Mouse (Mus musculus) embryo, embryonic 9.5 days (tissue): ENCODE results near the gene Gtf3c1.

Experiments
- DNase-seq: peaks from one replicate; pipeline ENCODE4 v3.0.0-alpha.2; 2017; ENCODE audit errors: extremely low spot score

The Gtf3c1 gene

DNA sequence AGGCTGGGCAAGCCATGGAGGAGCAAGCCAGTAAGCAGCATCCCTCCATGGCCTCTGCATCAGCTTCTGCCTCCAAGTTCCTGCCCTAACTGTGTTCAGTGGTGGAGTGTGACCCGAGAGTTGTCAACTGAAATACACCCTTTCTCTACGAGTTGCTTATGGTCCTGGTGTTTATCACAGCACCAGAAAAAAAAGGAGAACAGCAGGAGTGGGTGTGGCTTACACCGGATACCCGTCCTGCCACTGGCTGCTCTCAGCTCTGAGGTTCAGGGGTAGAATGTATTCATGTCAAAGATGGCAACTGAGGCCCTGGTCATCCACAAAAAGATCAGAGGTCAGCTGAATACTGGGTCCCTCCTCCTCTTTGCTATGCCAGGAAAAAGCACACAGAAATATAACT is 87.5 kb downstream of the Gtf3c1 start:
- DNase-seq, result no peak

DNA sequence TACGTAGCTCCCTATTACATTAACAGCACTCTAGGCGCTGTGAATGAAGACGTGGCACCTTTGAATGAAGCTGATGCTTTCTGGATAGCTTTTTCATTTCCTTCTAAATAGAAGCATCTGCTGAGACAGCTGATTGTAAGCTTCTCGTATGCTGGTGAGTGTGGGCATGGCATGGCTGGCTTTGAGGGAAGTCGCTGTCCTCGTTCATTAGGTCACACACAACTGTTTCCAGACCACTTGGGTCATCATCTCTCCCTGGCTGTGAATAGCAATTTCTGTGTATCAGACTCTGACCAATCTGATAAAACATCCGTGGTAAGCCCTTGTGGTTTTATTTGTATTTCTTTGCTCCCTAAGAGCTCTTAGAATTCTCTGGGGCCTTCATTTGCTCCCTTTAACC is 89.6 kb downstream of the Gtf3c1 start:
- DNase-seq, result no peak

DNA sequence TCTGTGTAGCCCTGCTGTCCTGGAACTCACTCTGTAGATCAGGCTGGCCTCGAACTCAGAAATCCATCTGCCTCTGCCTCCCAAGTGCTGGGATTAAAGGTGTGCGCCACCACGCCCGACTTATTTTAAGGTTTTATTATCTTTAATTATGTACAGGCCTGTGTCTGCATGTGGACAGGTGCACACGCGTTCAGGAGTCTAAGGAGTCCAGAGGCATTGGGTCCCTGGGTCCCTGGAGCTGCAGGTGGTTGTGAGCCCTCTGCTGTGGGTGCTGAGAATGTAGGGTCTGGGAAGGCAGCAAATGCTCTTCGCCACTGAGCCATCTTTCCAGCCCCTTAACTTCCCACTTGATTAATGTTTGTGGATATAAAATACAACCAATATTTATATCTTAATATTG is 92.1 kb downstream of the Gtf3c1 start:
- DNase-seq, result no peak

DNA sequence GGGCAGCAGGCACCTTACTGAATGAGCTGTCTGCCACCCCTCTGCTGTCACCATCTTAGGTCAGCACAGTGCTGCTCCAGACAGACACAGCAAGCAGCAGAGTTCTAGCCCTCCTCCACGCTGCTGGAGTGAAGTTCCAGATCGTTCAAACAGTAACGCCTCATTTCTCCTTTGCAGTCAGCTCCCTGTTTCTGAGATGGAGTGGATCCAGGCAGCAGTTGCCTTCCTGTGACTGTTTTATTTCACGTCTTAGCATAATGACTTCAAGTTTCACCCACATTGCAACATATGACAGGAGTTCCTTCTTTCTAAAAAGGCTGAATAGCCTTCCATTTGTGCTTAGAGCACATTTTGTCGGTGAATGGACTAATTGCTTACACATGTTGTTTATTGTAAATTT is 94.0 kb downstream of the Gtf3c1 start:
- no peak for DNase-seq

DNA sequence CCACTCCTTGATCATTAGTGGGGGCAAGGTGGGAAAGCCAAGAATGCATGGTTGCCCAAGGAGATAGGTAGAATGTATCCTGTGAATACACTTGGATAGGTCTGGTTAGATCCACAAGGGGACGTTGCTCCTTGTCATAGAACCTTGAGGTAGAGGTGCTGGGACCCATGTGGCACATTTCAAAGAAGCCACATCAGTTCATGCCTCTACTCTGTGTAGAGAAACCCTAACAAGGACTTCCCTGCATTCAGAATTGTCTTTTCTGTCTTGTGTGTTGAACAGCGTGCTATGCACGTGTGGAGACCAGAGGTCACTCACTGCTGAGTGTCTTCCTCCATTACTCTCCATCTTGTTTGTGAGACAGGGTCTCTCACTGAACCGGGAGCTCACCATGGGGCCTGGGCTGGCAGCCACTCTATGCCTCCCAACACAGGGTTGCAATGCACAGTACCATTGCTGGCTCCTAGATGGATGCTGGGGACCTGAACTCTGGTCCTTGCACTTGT is 99.3 kb downstream of the Gtf3c1 start:
- no peak for DNase-seq

DNA sequence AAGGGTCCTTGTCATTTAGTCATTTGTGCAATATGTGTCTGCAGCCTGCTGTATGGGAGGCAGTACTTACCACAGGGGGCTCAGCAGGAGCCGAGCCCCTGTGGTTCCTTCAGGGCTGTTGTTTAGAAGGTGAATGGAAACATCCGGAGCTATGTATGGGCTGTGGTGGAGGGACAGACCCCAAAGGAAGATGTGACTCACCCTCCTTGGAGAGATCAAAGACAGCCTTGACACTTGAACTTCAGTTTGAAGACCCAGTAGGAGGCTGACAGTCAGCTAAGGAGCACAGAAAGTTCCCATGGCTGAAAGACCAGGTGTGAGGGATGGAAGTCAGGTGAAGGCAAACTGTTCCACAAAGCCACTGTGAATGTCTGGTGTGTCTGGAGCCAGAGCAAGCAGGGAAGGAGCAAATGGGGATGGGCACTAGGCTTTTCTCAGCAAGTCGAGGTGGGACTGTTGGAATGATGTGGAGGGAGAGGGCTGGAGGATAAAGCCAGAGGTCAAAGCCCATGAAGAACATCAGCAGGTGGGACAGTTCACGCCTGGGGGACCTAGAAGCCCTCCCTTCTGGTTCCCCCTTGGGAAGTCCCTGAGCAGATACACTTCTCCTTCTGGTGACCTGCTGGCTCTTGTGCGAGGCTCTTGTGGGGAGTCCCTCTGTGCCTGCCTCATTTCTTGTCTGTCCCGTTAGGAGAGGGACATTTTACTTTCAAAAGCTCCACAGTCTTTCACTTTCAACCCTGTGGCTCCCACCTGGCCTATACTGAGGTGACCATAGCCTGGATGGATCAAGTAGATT is 100.0 kb downstream of the Gtf3c1 start:
- no peak for DNase-seq

DNA sequence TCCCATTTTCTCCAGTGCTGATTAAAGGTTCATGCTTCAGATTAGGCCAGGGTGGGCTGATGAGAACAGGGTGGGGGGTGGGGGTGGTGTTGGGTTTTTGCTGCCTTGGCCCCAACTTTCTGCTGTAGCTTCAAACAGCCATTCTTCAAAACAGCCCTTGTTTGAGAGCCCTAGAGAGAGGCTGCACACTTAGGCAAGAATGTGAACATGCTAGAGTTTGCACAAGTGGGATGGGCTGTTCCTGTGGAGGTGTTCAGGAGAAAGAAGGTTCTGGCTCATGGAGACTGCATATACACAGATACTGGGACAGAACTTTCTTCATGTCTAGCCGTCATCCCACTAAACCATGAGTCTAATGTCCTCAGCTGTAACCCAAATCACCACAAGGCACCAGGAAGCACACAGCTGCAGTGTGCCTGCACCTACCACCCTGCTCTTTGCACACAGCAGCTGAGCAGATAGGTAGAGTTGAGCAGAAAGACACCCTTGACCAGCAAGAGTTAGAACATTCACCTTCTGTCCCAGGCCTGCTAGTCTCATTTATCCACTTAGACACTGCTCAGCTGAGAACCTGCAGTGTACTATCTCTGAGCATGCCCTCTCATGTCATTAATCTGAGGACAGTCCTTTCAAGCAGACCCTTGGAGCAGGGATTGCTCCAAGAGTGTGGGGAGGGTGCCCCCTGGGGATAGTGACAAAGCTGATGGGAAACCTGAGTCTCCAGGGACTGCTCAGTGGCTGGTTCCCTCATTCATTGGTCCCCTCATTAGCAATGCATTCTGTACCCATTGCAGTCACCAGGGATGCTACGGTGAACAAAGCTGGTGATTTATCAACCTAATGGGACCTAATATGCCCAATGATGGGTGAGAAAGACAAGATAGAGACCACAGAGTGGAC is 101.1 kb downstream of the Gtf3c1 start:
- no peak for DNase-seq

DNA sequence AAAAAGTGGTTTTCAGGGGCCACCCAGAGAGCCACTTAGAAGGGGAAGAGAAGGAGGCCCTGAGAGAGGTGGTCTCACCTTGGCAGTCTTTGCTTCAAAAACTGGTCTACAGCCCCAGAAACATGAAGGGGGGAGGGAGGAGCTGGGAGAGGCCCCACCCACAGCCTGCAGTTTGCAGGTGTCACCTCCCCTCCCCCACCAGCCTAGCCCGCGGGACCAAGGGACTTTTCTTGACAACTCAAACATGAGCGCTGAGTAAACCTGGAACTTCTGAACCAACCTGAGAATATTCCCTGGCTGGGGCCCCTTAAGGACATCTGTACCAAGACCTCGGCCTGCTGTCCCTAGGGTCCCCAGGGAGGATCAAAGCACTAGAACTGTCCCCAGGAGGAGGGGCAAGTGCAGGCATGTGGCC is 101.8 kb downstream of the Gtf3c1 start:
- DNase-seq, result no peak

DNA sequence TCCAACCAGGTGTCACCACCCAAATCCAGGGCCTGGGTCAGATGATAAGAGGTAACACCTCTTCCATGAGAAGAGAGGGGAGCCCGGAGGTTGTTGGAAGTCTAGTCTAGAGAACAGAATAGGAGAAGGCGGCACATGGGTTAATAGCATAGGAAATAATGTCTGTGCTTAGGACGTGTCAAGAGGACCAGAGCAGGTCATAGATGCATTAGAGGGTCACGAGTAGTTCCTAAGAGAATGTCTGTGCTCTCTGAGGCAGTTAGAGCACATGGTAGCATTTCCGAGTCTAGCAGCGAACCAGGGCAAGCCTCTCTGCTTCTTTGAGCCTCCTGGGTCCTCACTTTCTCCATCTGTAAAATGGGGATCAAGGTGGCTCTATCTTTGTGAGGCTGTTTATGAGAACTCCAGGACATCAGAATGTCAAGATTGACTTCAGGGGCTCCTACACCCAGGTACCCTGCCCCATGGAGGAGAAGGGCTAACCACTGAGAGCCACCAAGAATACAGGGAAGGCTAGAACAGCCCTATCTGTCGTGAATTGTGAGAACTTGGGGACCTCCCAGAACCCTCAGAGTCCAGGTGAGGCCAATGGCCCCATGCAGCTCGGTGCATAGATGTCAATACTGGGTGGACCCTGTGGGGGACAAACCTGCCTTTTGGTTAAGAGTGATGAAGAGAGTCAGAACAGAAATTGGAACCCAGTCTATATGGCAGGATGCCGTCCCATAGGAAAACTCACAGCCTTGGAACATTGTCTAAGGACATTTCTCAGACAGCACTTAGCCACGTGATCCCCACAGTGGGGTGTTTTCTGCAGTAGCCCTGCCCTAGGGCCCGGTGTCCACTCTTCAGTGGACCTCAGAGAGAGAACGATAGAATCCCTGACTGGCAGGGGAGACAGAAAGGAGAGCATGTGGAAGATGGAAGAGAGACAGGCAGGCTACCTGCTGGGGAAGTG is 102.9 kb downstream of the Gtf3c1 start:
- no peak for DNase-seq

DNA sequence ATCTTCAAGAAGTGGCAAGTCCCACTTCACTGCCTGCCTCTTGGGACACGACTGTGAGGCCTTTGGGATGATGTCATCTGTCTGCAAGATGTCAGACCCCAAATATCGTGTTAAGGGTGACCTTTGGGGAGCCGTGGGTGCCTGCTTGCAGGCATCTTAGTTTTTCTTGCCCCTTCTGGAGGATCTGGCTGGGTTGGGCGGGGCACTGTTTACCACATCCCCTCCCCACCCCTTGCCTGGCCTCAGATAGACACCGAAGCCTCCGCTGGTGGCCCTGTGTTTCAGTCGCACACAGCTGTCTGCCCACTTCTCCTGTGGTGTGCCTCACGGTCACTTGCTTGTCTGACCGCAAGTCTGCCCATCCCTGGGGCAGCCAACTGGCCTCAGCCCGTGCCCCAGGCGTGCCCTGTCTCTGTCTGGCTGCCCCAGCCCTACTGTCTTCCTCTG is 104.4 kb downstream of the Gtf3c1 start, which contains the start of gene Il21r:
Gene Il21r (plus strand): TSS at position 245 of the 447 bp plus-strand sequence.
- no peak for DNase-seq

DNA sequence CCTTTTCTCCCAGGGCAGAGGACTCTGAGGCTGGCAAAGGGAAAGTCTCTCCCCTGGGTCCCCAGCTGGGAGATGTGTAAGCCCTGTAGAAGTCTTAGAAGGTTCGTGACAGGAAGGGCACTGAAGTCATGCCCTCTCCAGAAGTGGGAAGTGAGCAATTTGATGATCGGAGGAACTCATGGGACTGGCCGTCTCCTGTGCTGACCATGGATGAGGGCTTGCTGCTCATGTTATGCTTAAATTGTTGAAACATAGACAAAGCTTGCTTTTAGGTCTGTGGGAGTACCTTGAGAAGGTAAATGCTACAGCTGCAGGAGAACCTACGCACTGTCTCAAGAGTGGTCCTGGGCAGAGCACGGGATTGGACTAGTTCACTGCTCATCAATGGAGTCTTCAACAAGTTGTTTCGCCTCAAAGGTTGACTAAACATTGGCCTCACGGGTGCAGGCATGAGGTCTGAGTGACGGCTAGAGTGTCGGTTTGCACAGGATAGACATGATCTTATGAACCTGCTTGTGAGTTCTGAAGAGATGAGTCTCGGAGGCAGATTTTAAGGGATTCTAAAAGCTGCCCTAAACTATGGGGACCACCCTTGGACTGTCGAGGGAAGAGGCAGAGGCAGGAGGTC is 105.6 kb downstream of the Gtf3c1 start:
- DNase-seq, result no peak

DNA sequence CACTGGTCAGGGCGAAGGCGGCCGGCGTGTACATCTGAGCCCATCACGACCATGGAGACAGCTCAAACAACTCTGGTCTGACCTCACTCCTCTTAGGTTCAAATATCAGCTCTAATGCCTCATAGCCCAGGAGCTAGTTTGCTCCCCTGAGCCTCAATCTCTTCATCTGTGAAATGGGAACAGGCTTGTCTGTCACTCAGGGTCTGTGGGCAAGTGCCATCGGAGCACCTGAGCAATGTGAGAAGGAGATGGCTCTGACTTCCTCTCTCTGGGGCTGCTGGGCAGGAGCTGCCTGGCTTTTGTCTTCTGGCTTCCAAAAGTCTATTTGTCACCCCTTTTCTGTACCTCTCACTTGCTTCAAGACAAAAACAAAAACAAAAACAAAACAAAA is 106.3 kb downstream of the Gtf3c1 start:
- DNase-seq, result no peak

DNA sequence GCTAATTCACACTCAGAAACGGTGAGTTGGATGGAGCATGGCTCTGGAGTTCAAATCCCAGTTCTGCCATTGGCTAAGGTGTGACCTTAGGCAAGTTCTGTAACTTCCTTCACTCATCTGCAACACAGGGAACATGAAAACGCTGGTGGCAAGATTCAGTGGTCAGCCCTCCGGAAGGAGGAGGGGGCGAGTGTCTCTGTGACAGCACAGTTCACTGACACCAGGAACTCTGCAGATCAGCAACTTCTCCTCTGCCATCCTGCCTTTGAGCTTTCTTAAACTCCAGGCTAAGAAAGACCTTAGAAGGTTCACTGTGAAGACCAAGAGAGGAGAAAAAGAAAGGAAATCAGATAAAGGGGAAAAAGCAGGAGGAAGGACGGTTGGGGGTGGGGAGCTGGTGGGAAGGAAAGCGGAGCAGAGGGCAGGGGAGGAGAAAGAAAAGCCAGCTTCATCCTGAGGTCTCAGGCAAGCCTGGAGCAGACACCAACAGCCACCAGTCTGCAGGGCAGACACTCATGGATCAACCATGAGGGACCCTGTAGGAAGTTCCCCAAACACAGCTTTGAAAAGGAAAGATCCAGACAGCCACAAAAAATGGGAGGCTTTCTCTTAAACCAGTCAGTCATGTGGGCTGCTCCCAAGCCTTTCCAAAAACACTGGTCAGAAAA is 106.8 kb downstream of the Gtf3c1 start:
- no peak for DNase-seq

DNA sequence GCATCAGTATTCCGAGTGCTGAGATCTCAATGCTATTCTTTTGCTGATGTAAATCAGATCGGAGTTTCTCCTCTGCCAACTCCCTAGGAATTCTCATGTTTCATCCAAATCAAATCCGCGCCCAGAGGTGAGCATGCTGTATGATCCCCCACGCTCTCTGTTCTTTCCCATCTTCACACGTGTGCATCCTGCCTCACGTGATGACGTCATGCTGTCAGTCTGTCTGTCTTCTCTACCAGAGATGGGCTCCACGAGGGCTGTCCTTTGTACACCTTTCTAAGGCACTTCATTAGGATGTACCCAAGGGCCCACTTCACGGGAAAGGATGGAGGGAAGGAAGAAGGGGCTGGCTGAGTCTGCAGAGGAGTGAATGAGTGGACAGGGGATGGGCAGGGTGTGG is 107.4 kb downstream of the Gtf3c1 start:
- no peak for DNase-seq

DNA sequence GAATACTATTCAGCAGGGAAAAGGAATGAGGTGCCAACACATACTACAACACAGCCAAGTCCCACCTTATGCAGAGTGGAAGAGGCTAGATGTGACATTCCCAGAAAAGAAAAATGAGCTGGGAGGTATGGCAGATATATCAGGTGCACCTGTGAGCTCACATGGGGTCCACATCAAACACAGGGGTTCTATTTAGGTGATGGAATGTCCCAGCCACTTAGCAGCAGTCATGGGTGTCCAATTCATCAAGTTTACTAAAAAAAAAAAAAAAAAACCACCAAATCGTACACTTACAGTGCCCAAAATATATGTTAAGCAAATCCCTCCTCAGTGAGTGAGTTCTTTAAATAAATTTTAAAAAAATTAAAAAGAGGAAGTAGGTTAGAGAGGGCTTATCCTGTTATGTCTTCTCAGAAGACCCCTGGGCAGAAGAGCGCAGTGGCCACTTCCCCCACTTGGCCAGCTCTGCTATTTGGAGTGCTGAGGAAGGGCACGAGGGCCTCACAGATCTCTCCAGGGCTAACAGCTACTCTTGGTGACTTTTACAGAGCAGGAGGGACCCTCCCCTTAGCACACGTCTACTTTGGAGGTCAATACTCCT is 108.1 kb downstream of the Gtf3c1 start:
- DNase-seq, result no peak

DNA sequence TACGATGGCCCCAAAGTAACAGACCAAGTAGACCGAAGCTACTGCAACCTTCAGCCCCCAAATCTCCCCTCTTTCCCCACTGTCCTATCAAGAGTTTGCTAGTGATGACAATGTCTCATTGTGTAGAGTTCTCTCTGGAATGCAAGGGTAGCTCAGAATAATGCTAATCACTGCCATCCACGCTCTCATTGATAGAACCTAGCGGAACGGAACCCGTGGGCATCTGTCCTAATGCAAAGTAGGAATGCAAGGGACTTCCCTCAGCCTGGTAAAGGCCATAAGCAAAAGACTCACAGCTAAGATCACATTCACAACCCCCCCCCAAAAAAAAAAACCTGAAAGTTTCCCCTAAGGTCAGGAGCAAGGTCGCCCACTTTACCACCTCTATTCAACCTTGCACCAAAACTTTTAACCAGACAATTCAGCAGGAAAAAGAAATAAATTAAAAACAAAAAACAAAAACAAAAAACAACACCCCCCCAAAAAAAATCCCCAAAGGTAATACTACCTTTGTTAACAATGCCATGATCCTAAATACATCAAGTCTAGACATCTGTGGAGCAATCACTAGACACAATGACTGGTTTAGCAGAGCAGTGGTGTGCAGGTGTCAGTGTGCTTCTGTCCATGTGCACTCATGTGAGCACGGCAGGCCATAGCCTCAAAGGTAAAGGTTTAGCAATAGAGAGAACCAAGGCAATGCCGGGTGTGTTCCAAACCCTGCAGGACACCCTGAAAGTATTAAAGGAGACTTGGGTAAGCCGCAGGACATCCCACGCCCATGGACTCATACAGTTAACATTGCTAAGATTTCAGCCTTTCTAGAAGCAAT is 109.8 kb downstream of the Gtf3c1 start:
- no peak for DNase-seq

DNA sequence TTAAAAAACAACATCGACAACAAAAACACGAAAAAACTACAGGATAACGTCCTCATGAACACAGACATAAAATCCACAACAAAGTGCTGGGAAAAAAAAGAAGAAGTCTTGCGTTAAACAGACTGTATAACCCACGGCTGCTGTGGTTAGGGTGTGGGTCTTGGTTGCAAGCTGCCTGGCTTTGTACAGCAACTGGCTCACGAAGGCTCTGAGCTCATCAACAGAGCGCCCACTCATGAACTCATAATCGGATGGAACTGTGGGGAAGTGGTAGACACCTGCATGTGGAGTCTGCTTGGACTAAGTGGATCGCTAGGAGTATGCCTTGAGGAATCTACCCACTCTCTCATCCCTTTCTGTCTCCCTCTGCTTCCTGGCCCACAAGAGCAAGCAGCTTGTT is 110.5 kb downstream of the Gtf3c1 start:
- DNase-seq, result no peak

DNA sequence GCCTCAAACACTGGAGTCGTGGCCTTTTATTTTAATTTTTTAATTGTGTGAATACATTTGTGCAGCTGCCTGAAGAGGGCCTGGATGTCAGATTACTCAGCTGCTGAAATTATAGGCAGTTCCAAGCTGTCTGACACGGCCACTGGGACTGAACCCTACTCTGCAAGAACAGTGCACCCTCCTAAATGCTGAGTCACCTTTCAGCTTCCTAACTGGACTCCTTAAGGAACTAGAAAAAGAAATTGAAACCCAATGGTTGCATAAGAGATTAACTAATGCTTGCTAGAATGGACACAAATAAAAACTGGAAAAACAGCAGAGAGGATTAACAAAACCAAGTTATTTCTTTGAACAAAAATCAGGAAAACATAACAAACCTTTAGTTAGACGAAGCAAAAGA is 111.2 kb downstream of the Gtf3c1 start:
- no peak for DNase-seq

DNA sequence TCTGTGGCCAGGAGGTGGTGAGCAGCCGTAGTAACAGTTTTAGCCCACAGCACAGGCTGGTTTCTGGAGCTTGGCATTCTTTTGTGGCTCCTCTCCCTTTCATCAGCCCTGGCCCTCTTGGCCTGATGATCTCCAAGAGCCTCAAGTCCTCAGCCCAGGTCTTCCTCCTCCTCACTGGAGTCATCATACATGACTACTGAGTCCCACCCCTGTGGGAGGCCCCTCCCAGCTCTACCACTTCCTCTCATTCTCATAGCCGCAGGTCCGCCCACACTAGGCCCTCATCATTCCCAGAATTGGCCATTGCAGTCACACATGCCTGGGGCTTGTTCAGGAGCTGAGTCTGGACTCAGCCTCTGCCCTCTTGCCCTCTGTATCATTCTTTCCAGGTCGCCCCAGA is 113.7 kb downstream of the Gtf3c1 start:
- DNase-seq, result no peak
